Mouse (Mus musculus) midbrain, embryonic 15.5 days (tissue): ENCODE measurements around the gene Trim8. TPM values are rescaled to one million over a fixed set of nuclear protein-coding genes. Genes with fewer than 3 reads are reported as not detected.

Experiments
- ATAC-seq: fragments of 200-750 bp; cut with Nextera tagmentation; replicated peaks from 2 replicates; pipeline ENCODE4 v1.8.0; 2017; ENCODE audit warnings: moderate TSS enrichment
- H3K27ac ChIP-seq: fragments of 300-500 bp; sonication (generic); 2 replicates; pipeline ENCODE4 v1.5.1; 2015; ENCODE audit warnings: mild to moderate bottlenecking, inconsistent platforms
- H3K27me3 ChIP-seq: fragments of 300-500 bp; sonication (generic); replicated peaks from 2 replicates; pipeline ENCODE4 v1.6.1; 2015; ENCODE audit warnings: inconsistent platforms
- H3K36me3 ChIP-seq: fragments of 300-500 bp; sonication (generic); replicated peaks from 2 replicates; pipeline ENCODE4 v1.6.1; 2015; ENCODE audit warnings: inconsistent platforms
- H3K4me1 ChIP-seq: fragments of 300-500 bp; sonication (generic); 2 replicates; pipeline ENCODE4 v1.6.1; 2015; ENCODE audit warnings: inconsistent platforms
- H3K4me2 ChIP-seq: fragments of 300-500 bp; sonication (generic); 2 replicates; pipeline ENCODE4 v1.6.1; 2015; ENCODE audit warnings: inconsistent platforms, mild to moderate bottlenecking, moderate library complexity
- H3K4me3 ChIP-seq: fragments of 300-500 bp; sonication (generic); 2 replicates; pipeline ENCODE4 v1.5.1; 2015; ENCODE audit warnings: mild to moderate bottlenecking, inconsistent platforms
- H3K9ac ChIP-seq: fragments of 300-500 bp; sonication (generic); 2 replicates; pipeline ENCODE4 v1.6.1; 2015; ENCODE audit warnings: mild to moderate bottlenecking, inconsistent platforms
- H3K9me3 ChIP-seq: fragments of 300-500 bp; sonication (generic); 2 replicates; pipeline ENCODE4 v1.6.1; 2016; ENCODE audit warnings: inconsistent platforms
- WGBS: fragments of 180-500 bp; shearing (Covaris S2); methylation state at CpG from one replicate; pipeline ENCODE4 v1.1.7; 2015; ENCODE audit warnings: mixed read lengths; 5-methylcytosine and 5-hydroxymethylcytosine counted together
- polyA plus RNA-seq: library from polyadenylated mRNA; unstranded; fragments of >200 nt; fragmentation: Nextera tagmentation; extraction: Ambion mirVana; gene quantifications from 2 replicates; pipeline ENCODE4 v1.2.1, GENCODE M21; 2015

Trim8 gene
- polyA plus RNA-seq, 1 experiment from 2014 or later = 29.9 TPM

DNA sequence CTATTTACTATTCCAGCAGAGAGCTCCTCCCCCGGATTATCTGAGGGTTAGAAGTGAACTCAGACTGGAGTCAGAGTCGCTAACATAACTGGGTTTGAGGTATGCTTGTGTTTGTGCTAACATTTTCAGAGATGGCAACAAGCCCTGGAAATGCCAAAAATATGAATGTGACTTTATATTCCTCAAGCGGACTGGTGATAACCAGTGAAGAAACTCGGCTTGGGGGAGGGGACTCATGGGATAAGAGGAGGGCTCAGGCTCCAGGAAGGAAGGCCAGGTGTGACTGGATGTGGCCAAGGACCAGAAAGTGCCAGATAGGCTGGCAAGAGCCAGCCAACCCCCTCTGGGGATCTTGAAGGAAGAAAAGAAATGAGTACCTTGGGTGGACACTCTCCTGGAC, 19.7 kb upstream of the Trim8 start:
- Histone ChIP-seq H3K36me3 (no peaks in the 10 kb centered on the region), H3K4me1 (peaks cover 39% of the 10 kb centered on the region), H3K9ac (no peak overlapping the region), H3K4me2 (no peak overlapping the region), H3K4me3 (no peak overlapping the region), H3K27ac (peak overlapping the region; percentile 54), H3K9me3 (no peaks in the 10 kb centered on the region), H3K27me3 (no peaks in the 10 kb centered on the region)
- 9% methylated on average over 4 of the region's 4 CpGs for WGBS
- ATAC-seq = no peak

DNA sequence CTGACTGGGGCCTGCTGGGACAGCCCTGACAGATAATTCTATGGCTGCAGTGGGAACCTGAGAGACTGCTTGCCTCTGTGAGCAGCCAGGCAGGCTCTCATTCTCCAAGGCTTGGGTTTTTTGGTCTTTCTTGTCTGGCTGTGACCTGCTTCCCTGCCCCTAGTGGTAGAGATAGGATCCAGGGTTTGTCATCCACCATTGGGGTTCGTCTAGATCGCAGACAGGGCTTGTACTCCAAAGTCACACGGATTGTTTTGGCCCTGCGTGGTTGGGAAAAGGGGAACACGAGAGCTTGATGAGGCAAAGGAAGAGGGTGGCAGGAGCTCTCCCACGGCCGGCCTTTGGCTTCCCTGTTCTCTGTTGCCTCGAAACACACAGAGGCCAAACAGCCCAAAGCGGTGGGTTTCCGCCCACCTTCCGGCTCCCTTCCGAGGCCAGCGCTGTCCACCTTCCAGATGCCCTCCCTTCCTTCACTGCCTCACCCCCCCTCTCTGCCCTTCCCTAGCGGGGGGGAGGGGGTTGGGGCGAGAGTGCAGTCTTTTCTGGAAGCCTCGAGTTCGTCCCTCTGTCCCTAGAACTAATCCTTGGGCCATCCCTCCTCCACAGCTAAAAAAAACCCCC, 18.5 kb upstream of the Trim8 start:
- no peak overlapping the region for H3K27ac ChIP-seq
- H3K4me1 ChIP-seq = peaks cover 30% of the 10 kb centered on the region
- no peak overlapping the region for H3K9ac ChIP-seq

DNA sequence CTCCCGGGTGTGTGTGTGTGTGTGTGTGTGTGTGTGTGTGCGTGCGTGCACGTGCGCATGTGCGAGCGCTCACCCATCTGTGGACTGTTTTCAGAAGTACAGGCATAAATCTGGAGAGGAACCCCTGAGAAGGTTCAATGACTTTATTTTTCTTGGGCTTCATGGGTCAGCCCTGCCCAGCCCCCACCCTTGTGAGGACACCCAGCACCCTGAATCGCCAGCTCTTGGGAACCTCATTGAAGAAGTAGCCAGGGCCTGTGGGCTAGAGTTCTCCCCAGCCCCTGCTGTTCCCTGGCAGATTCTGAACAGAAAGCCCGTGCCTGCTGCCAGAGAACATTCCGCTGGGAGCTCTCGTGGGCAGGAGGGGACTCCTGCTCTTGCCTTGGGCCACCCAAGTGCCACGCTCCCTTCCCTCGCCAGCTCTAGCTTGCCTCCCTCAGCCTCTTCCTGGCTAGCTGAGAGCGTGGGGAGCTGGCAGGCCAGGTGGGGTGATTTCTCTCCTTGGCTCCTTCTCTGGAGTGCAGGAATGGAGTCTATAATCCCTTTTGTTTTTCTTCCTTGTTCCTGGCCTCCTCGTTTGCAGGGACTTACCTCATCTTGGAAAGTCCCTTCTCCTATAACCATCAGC, 17.7 kb upstream of the Trim8 start:
- ATAC-seq = no peak
- peaks cover 30% of the 10 kb centered on the region for H3K4me1 ChIP-seq
- H3K27ac ChIP-seq = peak overlapping the region; percentile 57
- 61% methylated on average over 15 of the region's 15 CpGs for WGBS
- H3K9me3 ChIP-seq = no peaks in the 10 kb centered on the region
- no peak overlapping the region for H3K4me2 ChIP-seq
- no peak overlapping the region for H3K9ac ChIP-seq
- H3K4me3 ChIP-seq = no peak overlapping the region
- no peaks in the 10 kb centered on the region for H3K27me3 ChIP-seq
- no peaks in the 10 kb centered on the region for H3K36me3 ChIP-seq

More for the DNA sequence above, 18.5 kb upstream of the Trim8 start:
- no peak for ATAC-seq
- Histone ChIP-seq H3K4me3 (no peak overlapping the region), H3K4me2 (no peak overlapping the region), H3K9me3 (no peaks in the 10 kb centered on the region), H3K36me3 (no peaks in the 10 kb centered on the region), H3K27me3 (no peaks in the 10 kb centered on the region)
- WGBS = 34% methylated on average over 17 of the region's 17 CpGs

DNA sequence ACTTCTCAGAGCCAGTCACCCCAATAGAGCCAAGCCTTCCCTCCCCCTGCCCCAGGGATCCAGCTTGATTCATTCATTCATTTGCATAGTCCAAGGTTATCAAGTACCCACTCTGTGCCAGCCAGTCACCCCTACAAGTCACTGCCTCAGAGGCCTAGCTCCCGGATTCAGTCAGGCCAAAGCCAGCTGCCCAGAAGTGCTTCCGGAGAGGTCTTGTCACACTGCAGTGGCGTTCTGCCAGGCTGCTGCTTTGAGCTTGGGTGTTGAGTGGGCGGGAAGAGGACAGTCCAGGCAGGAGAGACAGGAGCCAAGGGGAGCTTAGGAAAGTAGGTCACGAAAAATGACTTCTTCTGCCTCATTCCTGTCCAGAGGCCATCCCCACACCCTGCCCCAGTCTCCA, 17.0 kb upstream of the Trim8 start:
- WGBS = 58% methylated on average over 5 of the region's 5 CpGs
- Histone ChIP-seq H3K36me3 (no peaks in the 10 kb centered on the region), H3K4me3 (no peak overlapping the region), H3K4me1 (peaks cover 30% of the 10 kb centered on the region), H3K9ac (no peak overlapping the region), H3K9me3 (no peaks in the 10 kb centered on the region), H3K27me3 (no peaks in the 10 kb centered on the region), H3K27ac (peak overlapping the region; percentile 57), H3K4me2 (no peak overlapping the region)
- no peak for ATAC-seq

DNA sequence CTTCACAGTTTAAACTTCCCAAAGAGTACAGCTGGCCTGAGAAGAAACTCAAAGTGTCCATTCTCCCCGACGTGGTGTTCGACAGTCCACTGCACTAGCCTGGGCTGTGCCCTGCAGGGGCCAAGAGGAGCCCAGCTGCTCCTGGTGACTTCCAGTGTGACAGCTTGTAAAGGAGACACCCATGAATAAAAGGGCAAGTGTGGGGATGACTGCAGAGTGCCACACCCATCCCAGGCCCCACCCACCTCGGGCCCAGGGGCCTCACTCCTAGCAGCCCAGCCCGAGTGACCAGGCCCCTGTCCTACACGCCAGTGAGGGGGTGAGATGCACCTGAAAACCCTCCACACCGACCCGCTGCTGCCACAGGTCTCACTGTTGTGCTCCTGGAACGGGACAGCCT, 15.7 kb upstream of the Trim8 start:
- H3K4me3 ChIP-seq = no peak overlapping the region
- no peak for ATAC-seq
- no peak overlapping the region for H3K27ac ChIP-seq
- 78% methylated on average over 9 of the region's 9 CpGs for WGBS
- H3K9ac ChIP-seq = no peak overlapping the region
- no peaks in the 10 kb centered on the region for H3K9me3 ChIP-seq
- no peaks in the 10 kb centered on the region for H3K36me3 ChIP-seq
- H3K27me3 ChIP-seq = no peaks in the 10 kb centered on the region
- H3K4me1 ChIP-seq = peaks cover 28% of the 10 kb centered on the region
- no peak overlapping the region for H3K4me2 ChIP-seq

DNA sequence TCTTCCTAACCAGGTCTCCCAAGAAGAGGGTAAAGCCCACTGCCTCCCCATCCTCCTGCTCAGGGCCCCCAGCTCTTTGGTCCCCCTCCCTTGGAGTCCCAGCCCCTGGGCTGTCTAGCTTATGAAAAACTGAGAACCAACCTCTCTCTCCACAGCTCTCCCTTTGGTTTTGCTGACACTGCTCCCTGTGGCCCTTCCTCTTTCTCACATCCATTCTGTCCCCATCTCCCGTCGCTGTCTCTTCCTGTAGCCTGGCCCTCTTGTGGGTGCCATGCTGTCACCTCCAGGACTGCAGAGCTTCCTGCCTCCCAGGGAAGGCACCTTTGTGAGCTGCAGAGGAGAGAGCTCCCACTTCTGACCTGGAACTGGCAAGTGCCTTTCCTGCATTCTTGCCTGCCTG, 14.8 kb upstream of the Trim8 start:
- H3K36me3 ChIP-seq = no peaks in the 10 kb centered on the region
- peaks cover 21% of the 10 kb centered on the region for H3K4me1 ChIP-seq
- no peak overlapping the region for H3K4me2 ChIP-seq
- H3K4me3 ChIP-seq = no peak overlapping the region
- no peak overlapping the region for H3K27ac ChIP-seq
- 70% methylated on average over 2 of the region's 2 CpGs for WGBS
- no peak for ATAC-seq
- no peaks in the 10 kb centered on the region for H3K9me3 ChIP-seq
- H3K27me3 ChIP-seq = no peaks in the 10 kb centered on the region
- no peak overlapping the region for H3K9ac ChIP-seq

DNA sequence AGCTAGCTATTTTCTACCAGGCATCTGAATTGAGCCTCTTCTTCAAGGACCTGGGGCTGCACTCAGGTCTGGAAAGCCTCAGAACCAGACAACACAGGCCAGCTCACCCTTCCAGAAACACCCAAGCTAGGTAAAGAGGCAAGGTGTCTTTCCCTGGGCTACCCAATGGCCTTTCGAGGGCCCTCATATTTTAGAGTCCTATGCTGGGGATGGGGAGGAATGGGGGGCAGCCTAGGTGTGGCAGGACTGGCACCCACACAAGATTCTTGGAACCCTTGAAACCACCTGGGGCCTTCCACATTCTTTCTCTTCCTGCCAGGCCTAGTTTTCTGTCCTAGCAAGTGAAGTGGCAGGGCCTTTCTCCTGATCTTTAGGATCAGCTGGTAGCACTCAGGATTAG, 12.1 kb upstream of the Trim8 start:
- Histone ChIP-seq H3K27me3 (no peaks in the 10 kb centered on the region), H3K4me3 (no peak overlapping the region), H3K9me3 (no peaks in the 10 kb centered on the region), H3K4me2 (no peak overlapping the region), H3K9ac (no peak overlapping the region), H3K4me1 (no peaks in the 10 kb centered on the region; the same call in 1 of the 2 replicates), H3K36me3 (no peaks in the 10 kb centered on the region), H3K27ac (no peak overlapping the region)
- WGBS = 90% methylated on average over 1 of the region's 1 CpGs
- ATAC-seq = no peak

DNA sequence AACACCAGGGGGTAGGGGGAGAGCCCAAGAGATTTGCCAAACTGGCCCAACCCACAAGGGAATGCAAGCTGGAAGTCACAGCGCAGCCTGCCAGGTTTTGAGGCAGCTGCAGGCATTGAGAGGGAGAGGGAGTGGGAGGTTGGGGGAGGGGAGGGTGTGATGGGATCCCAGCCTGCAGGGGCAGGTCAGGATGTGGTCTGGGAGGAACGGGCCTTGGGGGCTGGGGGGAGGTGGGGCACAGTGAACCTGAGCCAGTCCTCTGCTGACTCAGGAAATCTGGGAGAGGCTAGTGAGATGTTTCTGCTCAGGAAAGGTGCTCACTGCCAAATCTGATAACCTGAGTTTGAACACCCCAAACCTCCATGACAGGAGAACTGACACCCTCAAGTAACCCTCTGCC, 10.9 kb upstream of the Trim8 start:
- no peaks in the 10 kb centered on the region for H3K27me3 ChIP-seq
- no peak overlapping the region for H3K9ac ChIP-seq
- 0% methylated on average over 2 of the region's 2 CpGs for WGBS
- H3K36me3 ChIP-seq = no peaks in the 10 kb centered on the region
- ATAC-seq = no peak
- H3K27ac ChIP-seq = no peak overlapping the region
- H3K4me3 ChIP-seq = no peak overlapping the region
- H3K9me3 ChIP-seq = no peaks in the 10 kb centered on the region
- H3K4me2 ChIP-seq = no peak overlapping the region
- H3K4me1 ChIP-seq = no peaks in the 10 kb centered on the region

DNA sequence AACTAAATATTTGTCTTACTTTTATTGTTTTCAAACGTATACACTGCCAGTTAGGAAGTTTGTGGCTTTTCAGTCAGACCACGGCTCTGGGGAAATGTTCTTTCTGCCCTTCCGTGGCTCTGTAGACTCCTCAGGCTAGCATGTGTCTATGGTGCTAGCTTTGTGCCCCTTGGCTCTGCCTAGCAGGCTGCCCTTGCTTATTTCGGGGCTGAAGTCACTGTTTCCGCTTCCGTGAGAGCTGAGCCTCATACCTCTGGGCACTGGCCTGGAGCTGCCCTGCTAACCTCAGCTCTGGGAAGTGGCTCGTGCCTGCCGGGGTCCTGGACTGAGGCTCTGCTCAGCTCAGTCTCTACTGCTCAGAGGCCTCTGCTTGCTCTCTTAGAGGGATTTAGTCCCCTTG, 6.4 kb upstream of the Trim8 start:
- Histone ChIP-seq H3K36me3 (no peaks in the 10 kb centered on the region), H3K4me2 (no peak overlapping the region), H3K27ac (no peak overlapping the region), H3K27me3 (no peaks in the 10 kb centered on the region), H3K9me3 (no peaks in the 10 kb centered on the region), H3K4me3 (no peak overlapping the region), H3K4me1 (peaks cover 8% of the 10 kb centered on the region; the same call in 1 of the 2 replicates), H3K9ac (no peak overlapping the region)
- WGBS = 85% methylated on average over 8 of the region's 8 CpGs
- ATAC-seq = no peak

DNA sequence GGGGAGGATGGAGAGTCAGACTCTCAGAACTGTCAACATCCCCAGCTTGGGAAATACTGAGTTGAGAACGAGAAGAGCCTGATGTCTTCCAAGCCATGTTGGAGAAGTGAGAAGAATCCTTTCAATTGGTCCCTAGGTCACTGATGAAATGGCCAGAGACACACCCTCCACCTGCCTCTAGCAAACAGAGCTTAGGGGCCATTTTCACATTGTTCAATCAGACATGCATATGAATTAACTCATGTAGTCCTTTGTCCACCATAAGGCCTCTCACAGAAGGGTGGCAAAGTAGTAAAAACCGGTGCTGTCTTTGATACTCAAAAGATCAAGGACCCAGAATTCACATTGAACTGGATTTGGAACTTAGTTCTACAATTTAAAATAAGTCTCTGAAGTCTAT, 4.3 kb upstream of the Trim8 start:
- WGBS = 64% methylated on average over 2 of the region's 2 CpGs
- H3K27ac ChIP-seq = no peak overlapping the region
- H3K36me3 ChIP-seq = no peaks in the 10 kb centered on the region
- ATAC-seq = no peak
- no peaks in the 10 kb centered on the region for H3K27me3 ChIP-seq
- peaks cover 8% of the 10 kb centered on the region; the same call in 1 of the 2 replicates for H3K4me1 ChIP-seq
- no peaks in the 10 kb centered on the region for H3K9me3 ChIP-seq
- H3K4me2 ChIP-seq = no peak overlapping the region
- H3K9ac ChIP-seq = no peak overlapping the region
- H3K4me3 ChIP-seq = no peak overlapping the region

DNA sequence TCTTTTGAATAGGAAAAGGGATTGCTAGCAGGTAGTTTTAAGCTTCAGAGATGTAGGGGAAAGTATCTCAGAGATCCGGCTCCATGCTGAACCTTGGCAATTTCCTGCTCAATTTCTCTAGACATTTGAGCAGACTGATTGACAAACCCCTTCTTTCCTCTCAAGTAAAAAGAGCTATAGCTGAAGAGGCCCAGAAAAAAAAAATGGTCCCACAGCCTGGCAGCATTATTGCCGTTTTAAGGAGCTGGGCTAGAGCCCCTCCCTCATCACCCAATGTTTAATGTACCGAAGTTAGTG, 2.0 kb upstream of the Trim8 start:
- Histone ChIP-seq H3K4me3 (peak overlapping the region; percentile 93), H3K4me1 (peaks cover 13% of the 10 kb centered on the region), H3K27me3 (no peaks in the 10 kb centered on the region), H3K4me2 (peak overlapping the region; percentile 72), H3K9ac (no peak overlapping the region), H3K36me3 (no peaks in the 10 kb centered on the region), H3K9me3 (no peaks in the 10 kb centered on the region), H3K27ac (peak overlapping the region; percentile 82)
- 0% methylated on average over 3 of the region's 3 CpGs for WGBS
- ATAC-seq = no peak

DNA sequence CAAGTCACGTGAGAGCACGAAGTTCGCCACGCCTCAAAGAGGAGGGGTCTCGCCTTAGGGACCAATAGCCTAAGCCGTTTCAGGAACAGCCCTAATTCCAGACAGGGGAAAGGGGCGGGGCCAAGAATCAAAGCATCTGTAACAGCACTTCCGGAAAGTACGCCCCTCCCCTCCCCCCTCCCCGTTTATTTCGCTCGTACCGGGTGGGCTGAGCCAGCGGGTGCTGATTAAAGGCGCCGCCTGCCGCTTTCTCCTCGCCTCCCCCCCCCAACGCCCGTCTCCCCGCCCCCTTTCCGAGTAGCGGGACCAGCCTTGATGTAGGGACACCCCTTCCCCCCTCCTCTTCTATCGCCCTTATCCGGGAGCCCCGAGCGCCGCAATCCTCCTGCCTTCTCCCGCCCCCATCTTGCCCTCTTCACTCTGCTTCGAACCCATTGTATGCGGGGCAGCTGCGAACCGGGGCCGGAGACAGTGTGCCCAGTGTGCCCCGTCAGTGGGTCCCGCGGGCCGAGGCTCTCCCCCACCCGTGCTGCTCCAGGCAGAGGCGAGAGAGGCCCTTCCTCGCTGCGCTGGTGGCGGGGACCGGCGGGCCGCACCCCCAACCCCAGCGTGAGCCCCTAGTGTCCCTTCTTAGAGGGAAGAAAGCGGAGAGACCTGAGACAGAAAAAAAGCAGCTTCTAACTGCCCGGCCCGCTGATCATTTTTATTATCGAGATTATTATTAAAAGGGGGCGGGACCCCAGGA, 1.5 kb upstream of the Trim8 start:
- no peaks in the 10 kb centered on the region for H3K9me3 ChIP-seq
- no peaks in the 10 kb centered on the region for H3K36me3 ChIP-seq
- H3K9ac ChIP-seq = peak overlapping the region; percentile 96
- WGBS = under 1% methylated on average over 49 of the region's 52 CpGs
- peak overlapping the region; percentile 72 for H3K4me2 ChIP-seq
- peak overlapping the region; percentile 93 for H3K4me3 ChIP-seq
- no peaks in the 10 kb centered on the region for H3K27me3 ChIP-seq
- peak overlapping the region; percentile 100 for H3K27ac ChIP-seq
- ATAC-seq = peak; percentile 89
- H3K4me1 ChIP-seq = peaks cover 19% of the 10 kb centered on the region
